Mouse (Mus musculus) ES-Bruce4 (cell line): ENCODE measurements around the gene Kcnv2.

Experiments used
- CTCF ChIP-seq: IDR thresholded peaks from one replicate; pipeline ENCODE4 v1.8.1; 2011; ENCODE audit warnings: low read depth, low read length
- POLR2A ChIP-seq: IDR thresholded peaks from one replicate; pipeline ENCODE4 v1.8.1; 2011; ENCODE audit warnings: low read length; ENCODE audit not compliant: insufficient read depth

GRCm38 (mm10) chr19:27369461-27370135, 47.2 kb downstream of the Kcnv2 start:
- TF ChIP-seq CTCF (no peak), POLR2A (no peak)
